Mouse (Mus musculus): ENCODE measurements around the gene Arsj.

DNA sequence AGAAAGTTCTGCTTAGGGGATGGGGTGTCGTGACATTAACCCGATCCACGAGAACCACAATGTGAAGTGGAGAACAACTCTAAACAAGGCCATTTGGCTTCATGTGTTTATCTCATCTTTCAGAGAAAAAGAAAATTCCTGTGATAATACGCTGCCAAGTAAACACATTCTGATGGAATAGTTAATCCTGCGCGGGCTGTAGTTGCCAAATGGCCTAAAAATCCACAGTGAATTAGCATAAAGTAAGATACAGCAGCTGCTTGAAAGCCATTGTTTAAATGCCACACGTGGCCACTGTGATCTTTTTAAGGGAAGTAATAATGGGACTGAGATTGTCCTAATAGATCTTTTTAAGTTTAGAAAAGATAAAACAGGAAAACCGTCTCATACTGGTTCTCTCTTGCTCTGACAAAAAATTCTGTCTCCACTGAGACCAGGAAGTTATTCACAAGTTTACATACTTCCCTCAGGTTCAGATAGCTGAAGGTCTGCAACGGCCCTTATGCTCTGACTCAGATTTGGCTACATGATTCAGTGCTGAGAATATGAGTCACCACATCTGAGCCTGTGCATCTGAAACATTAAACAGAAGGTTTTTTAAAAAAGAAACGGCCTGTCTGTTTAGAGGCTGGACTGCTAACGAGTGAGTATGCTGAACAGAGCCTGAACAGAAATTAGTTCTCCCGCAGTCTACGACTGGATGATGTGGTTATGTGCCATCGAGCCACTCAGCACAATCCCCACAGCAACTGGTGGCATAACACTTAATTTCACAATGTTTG lies 21.4 kb downstream of the Arsj start:
- TF ChIP-seq CTCF (conservative IDR thresholded peaks at IDR 0.05; ENCODE audit: insufficient read depth, insufficient read length, low read depth, low read length) (no peak), POLR2A (IDR thresholded peaks at IDR 0.05; ENCODE audit: low read depth, low read length) (no peak)

All from kidney, adult 2 months (tissue).